Mouse (Mus musculus): ENCODE results near the gene Fbn1. TPM values are rescaled to one million over a fixed set of nuclear protein-coding genes. Genes with fewer than 3 reads are reported as not detected.
A peak's percentile ranks its signal among the peaks of the same experiment; 100 is the strongest.

Fbn1 gene
- total and polyA plus RNA-seq, 2 experiments from 2014 or later: 12.7 to 127 TPM

DNA sequence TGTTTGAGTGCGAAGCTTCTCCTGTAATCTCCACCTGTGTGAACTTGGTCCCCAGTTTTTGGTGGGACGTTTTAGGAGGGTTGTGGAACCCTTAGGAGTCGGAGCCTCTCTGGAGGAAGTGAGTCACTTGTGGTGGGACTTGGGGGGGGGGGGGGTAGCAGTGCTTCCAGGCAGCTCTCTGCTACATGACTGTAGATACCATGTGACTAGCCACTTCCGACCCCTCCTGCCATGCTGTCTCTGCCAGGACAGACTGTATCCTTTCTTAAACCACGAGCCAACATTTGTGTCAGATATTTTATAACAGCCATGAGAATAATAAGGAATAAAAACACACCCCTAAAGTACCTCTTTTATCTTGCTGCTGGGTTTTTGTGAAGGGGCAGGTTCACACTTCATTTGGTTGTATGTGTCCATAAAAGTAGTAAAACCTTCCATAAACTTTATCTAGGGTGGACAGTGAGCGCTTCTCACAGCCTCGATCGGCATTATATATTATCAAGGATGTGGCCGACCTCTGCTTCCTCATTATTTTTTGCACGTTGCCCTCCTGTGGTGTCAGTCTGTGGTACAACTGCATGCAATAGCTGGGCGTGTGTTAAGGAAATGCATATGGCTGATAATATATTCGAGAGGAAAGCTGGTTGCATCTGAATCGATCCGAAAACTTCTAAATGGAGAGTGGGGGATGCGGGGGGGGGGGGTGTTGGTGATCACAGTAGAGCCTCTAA lies 51.6 kb downstream of the Fbn1 start:
- no peak overlapping the region for H3K4me2 ChIP-seq (ENCODE audit: low read depth, low read length)
- whole genome bisulfite sequencing: 65% methylated on average over 15 of the region's 15 CpGs
- no peaks in the 10 kb centered on the region for H3K27me3 ChIP-seq (ENCODE audit: control insufficient read depth, insufficient read depth, low read length)
- no peak overlapping the region for H3K27ac ChIP-seq (ENCODE audit: low read depth)
- no peak overlapping the region for H3K4me3 ChIP-seq (ENCODE audit: low read depth, low read length)
- H3K36me3 ChIP-seq (replicated peaks; ENCODE audit: control insufficient read depth, insufficient read depth, low read length): 0 out of 2 replicates have a peak, but pooled peaks cover 4% of the 10 kb centered on the region
- H3K9ac ChIP-seq (replicated peaks; ENCODE audit: low read depth, low read length): no peak overlapping the region
- TF ChIP-seq EP300 (IDR thresholded peaks at IDR 0.05; ENCODE audit: low read depth) (no peak), CTCF (IDR thresholded peaks at IDR 0.05; ENCODE audit: low read depth) (peak; percentile 19; the same call in 1 of the 2 replicates)
- peaks cover 4% of the 10 kb centered on the region; the same call in 1 of the 2 replicates for H3K4me1 ChIP-seq (ENCODE audit: control insufficient read depth, insufficient read depth)
- ATAC-seq (ENCODE audit: insufficient read depth, low read depth) (peak; percentile 55; the same call in 1 of the 2 replicates), DNase-seq (ENCODE audit: low spot score) (no peak)
- H3K9me3 ChIP-seq (replicated peaks; ENCODE audit: control insufficient read depth, low read length): no peaks in the 10 kb centered on the region

- WGBS: 77% methylated on average over 5 of the region's 5 CpGs
These were observed 53.0 kb downstream of the Fbn1 start for GRCm38 (mm10) chr2:125454781-125455180.

DNA sequence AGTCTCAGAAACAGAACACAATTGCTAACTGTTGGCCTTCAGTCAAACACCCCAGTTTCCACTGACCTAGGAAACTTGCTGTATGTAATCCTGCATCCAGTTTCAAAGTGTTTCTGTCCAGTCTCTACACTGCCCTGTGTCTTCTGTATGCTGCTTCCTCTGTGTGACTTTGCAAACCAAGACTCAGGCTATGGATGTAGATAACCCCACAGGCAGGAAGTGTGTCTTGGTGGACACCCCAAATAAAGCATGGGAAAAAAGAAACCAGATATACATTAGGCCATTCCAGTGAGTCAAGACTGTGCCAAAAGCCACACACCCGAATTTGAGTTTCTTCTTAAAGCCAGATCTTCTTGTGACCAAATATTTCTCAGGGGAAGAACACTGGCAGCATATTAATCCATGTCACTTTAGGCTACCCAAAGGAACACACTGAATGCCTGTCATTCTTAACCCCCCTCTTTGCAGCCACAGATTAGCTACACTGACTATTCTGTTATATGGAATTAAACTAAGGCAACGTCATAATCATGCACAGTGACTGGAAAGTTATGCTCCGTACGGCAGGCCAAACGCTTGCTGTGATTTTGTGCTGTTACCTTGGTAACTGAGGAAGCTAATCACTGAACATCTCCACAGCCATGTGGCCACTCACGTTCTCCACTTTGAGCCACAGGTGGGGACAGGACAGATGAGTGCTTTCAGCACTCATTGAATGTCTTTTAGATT lies 55.3 kb downstream of the Fbn1 start:
- no peaks in the 10 kb centered on the region for H3K36me3 ChIP-seq (replicated peaks; ENCODE audit: control insufficient read depth, insufficient read depth, low read length)
- no peaks in the 10 kb centered on the region for H3K27me3 ChIP-seq (ENCODE audit: control insufficient read depth, insufficient read depth, low read length)
- DNase-seq (ENCODE audit: low spot score) (no peak), ATAC-seq (ENCODE audit: insufficient read depth, low read depth) (peak; percentile 55)
- H3K9me3 ChIP-seq (replicated peaks; ENCODE audit: control insufficient read depth, low read length): no peaks in the 10 kb centered on the region
- H3K4me3 ChIP-seq (ENCODE audit: low read depth, low read length): no peak overlapping the region
- H3K4me2 ChIP-seq (ENCODE audit: low read depth, low read length): no peak overlapping the region
- no peak overlapping the region for H3K9ac ChIP-seq (replicated peaks; ENCODE audit: low read depth, low read length)
- peaks cover 9% of the 10 kb centered on the region; the same call in 1 of the 2 replicates for H3K4me1 ChIP-seq (ENCODE audit: control insufficient read depth, insufficient read depth)
- H3K27ac ChIP-seq (ENCODE audit: low read depth): peak overlapping the region; percentile 61
- WGBS: 47% methylated on average over 6 of the region's 6 CpGs
- TF ChIP-seq EP300 (IDR thresholded peaks at IDR 0.05; ENCODE audit: low read depth) (no peak), CTCF (IDR thresholded peaks at IDR 0.05; ENCODE audit: low read depth) (no peak)

More at GRCm38 (mm10) chr2:125454781-125455180, 53.0 kb downstream of the Fbn1 start:
- ATAC-seq (ENCODE audit: insufficient read depth, low read depth): no peak
- Histone ChIP-seq H3K4me1 (ENCODE audit: control insufficient read depth, insufficient read depth) (peaks cover 4% of the 10 kb centered on the region; the same call in 1 of the 2 replicates), H3K27ac (ENCODE audit: low read depth) (no peak overlapping the region), H3K36me3 (replicated peaks; ENCODE audit: control insufficient read depth, insufficient read depth, low read length) (no peaks in the 10 kb centered on the region), H3K9me3 (replicated peaks; ENCODE audit: control insufficient read depth, low read length) (no peaks in the 10 kb centered on the region), H3K4me3 (ENCODE audit: low read depth, low read length) (no peak overlapping the region), H3K27me3 (ENCODE audit: control insufficient read depth, insufficient read depth, low read length) (no peaks in the 10 kb centered on the region), H3K9ac (replicated peaks; ENCODE audit: low read depth, low read length) (no peak overlapping the region), H3K4me2 (ENCODE audit: low read depth, low read length) (no peak overlapping the region)
- DNase-seq (ENCODE audit: low spot score): no peak
- no peak for TF ChIP-seq EP300 (IDR thresholded peaks at IDR 0.05; ENCODE audit: low read depth)
- TF ChIP-seq CTCF (IDR thresholded peaks at IDR 0.05; ENCODE audit: low read depth): no peak

DNA sequence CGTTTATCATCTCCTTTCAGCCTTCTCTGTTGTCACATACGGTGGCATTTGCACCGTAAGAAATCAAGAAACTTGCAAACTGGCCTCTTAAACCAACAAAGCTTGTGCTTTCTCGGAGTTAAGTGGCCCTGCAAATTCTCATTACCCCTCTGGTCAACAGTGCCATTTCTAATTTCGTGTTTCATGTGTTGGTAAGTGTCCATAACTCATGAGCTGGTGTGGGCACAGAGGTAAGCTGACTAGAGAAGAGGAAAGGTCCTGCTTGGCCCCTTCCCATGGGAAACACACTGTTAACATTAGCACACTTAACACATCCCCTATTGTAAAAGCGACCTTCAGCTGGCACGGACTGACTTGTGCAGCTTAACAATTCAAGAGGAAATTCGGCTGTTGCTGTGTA lies 58.4 kb downstream of the Fbn1 start:
- no peaks in the 10 kb centered on the region for H3K27me3 ChIP-seq (ENCODE audit: control insufficient read depth, insufficient read depth, low read length)
- H3K36me3 ChIP-seq (replicated peaks; ENCODE audit: control insufficient read depth, insufficient read depth, low read length): no peaks in the 10 kb centered on the region
- no peak for ATAC-seq (ENCODE audit: insufficient read depth, low read depth)
- H3K4me3 ChIP-seq (ENCODE audit: low read depth, low read length): no peak overlapping the region
- 59% methylated on average over 8 of the region's 8 CpGs for WGBS
- no peak for DNase-seq (ENCODE audit: low spot score)
- peaks cover 9% of the 10 kb centered on the region; the same call in 1 of the 2 replicates for H3K4me1 ChIP-seq (ENCODE audit: control insufficient read depth, insufficient read depth)
- no peak for TF ChIP-seq CTCF (IDR thresholded peaks at IDR 0.05; ENCODE audit: low read depth)
- no peak for TF ChIP-seq EP300 (IDR thresholded peaks at IDR 0.05; ENCODE audit: low read depth)
- no peak overlapping the region for H3K4me2 ChIP-seq (ENCODE audit: low read depth, low read length)
- H3K27ac ChIP-seq (ENCODE audit: low read depth): peak overlapping the region; percentile 54
- H3K9ac ChIP-seq (replicated peaks; ENCODE audit: low read depth, low read length): no peak overlapping the region
- H3K9me3 ChIP-seq (replicated peaks; ENCODE audit: control insufficient read depth, low read length): no peaks in the 10 kb centered on the region

- H3K36me3 ChIP-seq (replicated peaks; ENCODE audit: control insufficient read depth, insufficient read depth, low read length): no peaks in the 10 kb centered on the region
- H3K27ac ChIP-seq (ENCODE audit: low read depth): peak overlapping the region; percentile 54
- no peak overlapping the region for H3K4me3 ChIP-seq (ENCODE audit: low read depth, low read length)
- WGBS: 71% methylated on average over 6 of the region's 6 CpGs
- DNase-seq (ENCODE audit: low spot score) (no peak), ATAC-seq (ENCODE audit: insufficient read depth, low read depth) (no peak)
- H3K27me3 ChIP-seq (ENCODE audit: control insufficient read depth, insufficient read depth, low read length): no peaks in the 10 kb centered on the region
- H3K9ac ChIP-seq (replicated peaks; ENCODE audit: low read depth, low read length): no peak overlapping the region
- peaks cover 9% of the 10 kb centered on the region; the same call in 1 of the 2 replicates for H3K4me1 ChIP-seq (ENCODE audit: control insufficient read depth, insufficient read depth)
- no peak overlapping the region for H3K4me2 ChIP-seq (ENCODE audit: low read depth, low read length)
- H3K9me3 ChIP-seq (replicated peaks; ENCODE audit: control insufficient read depth, low read length): no peaks in the 10 kb centered on the region
- TF ChIP-seq EP300 (IDR thresholded peaks at IDR 0.05; ENCODE audit: low read depth) (no peak), CTCF (IDR thresholded peaks at IDR 0.05; ENCODE audit: low read depth) (no peak)
These were observed 58.9 kb downstream of the Fbn1 start for GRCm38 (mm10) chr2:125448881-125449280.
